In genomic region chr1:96871528-96872360, GRCm38 (mm10) we compare ENCODE assay signal across 8 mouse cellular contexts. TPM values are rescaled to one million over a fixed set of nuclear protein-coding genes. Genes with fewer than 3 reads are reported as not detected.
DNase-seq lines count a peak whose midpoint lies in the region; ATAC-seq lines count a peak whose summit lies in the region.

Gene Slco4c1, minus strand, starts transcription at chr1:96872171.

- H3K27me3 ChIP-seq in forebrain, embryonic 15.5 days = no peaks in the 10 kb centered on the region
- no peaks in the 10 kb centered on the region; the same call in 1 of the 2 replicates for H3K27me3 ChIP-seq in splenic B cell, adult 2 months (ENCODE audit: control insufficient read depth, insufficient read depth, low read length, poor library complexity, severe bottlenecking)

- no peak within 1 kb of the TSS for H3K27ac ChIP-seq in forebrain, embryonic 15.5 days (replicated peaks)

- peak; percentile 90 for ATAC-seq in forebrain, embryonic 15.5 days (replicated peaks)
- ATAC-seq in megakaryocyte-erythroid progenitor cell, adult 5-6 weeks (replicated peaks; ENCODE audit: low FRiP score, low TSS enrichment, poor library complexity, severe bottlenecking) = peak; percentile 86

- peaks cover 10% of the 10 kb centered on the region for H3K4me1 ChIP-seq in forebrain, embryonic 15.5 days

- H3K9me3 ChIP-seq in forebrain, embryonic 15.5 days = no peaks in the 10 kb centered on the region

- peak; percentile 29 for DNase-seq in adrenal gland, adult 2 months
- DNase-seq in adrenal gland, adult 8-10 months = no peak
- peak; percentile 4 for DNase-seq in cerebellum, adult 11 months
- DNase-seq in kidney, adult 11 months = peak; percentile 55
- peak; percentile 9 for DNase-seq in left cerebral cortex, postnatal 4 days
- peak; percentile 1 for DNase-seq in splenic B cell, adult 2 months (ENCODE audit: low read depth, low spot score)

- 2% methylated on average over 40 of the region's 40 CpGs for WGBS in forebrain, embryonic 15.5 days

- H3K9ac ChIP-seq in forebrain, embryonic 15.5 days (replicated peaks) = peak within 1 kb of the TSS; percentile 55

- H3K4me3 ChIP-seq in forebrain, embryonic 15.5 days = peak within 1 kb of the TSS; percentile 61

- intact Hi-C loops in left cerebral cortex, postnatal 4 days (cut with DNase I) = no loop called here

- no peaks in the 10 kb centered on the region for H3K36me3 ChIP-seq in forebrain, embryonic 15.5 days
- H3K36me3 ChIP-seq in splenic B cell, adult 2 months (ENCODE audit: control insufficient read depth, insufficient read depth, low read length, poor library complexity, severe bottlenecking) = no peaks in the 10 kb centered on the region

- peak within 1 kb of the TSS; percentile 96 for H3K4me2 ChIP-seq in forebrain, embryonic 15.5 days (replicated peaks)

RNA-seq across cellular contexts. Expression of gene Slco4c1, which starts in this region (rescaled TPM):
- total RNA-seq in adrenal gland, adult 2 months (2021) = not detected
- polyA plus RNA-seq in adrenal gland, adult 2 months (2012; rRNA removed) = not detected in 2 replicates
- not detected for total RNA-seq in adrenal gland, adult 8-10 months (2022)
- 0.33 and 0.53 TPM in 2 replicates for polyA plus RNA-seq in forebrain, embryonic 15.5 days (2015; fragmentation: Nextera tagmentation; extraction: Ambion mirVana)
- 1 to 10 TPM; 2.0 to 2.6 TPM for total RNA-seq in left cerebral cortex, postnatal 4 days (2021)
- 0.40 TPM in 1 of 2 replicates, not detected in the other for total RNA-seq in megakaryocyte-erythroid progenitor cell, adult 5-6 weeks (2014; fragmentation: Nextera tagmentation)
- 0.42 TPM in 1 of 2 replicates, not detected in the other for total RNA-seq in megakaryocyte-erythroid progenitor cell, adult 5-6 weeks (2017)

Comparison
In these comparisons a context has a peak if more than half of its experiments do, and no peak if none do; other contexts are left out.
1. Peak in DNase-seq in adrenal gland, adult 2 months; RNA of the gene not detected or under 1 TPM.
2. Peak in ATAC-seq, H3K4me3 ChIP-seq, H3K9ac ChIP-seq and H3K4me2 ChIP-seq in forebrain, embryonic 15.5 days; RNA of the gene not detected or under 1 TPM.
3. Peak in ATAC-seq in megakaryocyte-erythroid progenitor cell, adult 5-6 weeks; RNA of the gene not detected or under 1 TPM.